Mouse (Mus musculus): ENCODE data around the gene Il6ra. TPM values are rescaled to one million over a fixed set of nuclear protein-coding genes. Genes with fewer than 3 reads are reported as not detected.
"Not testable (repeated sequence)": the region's sequence is repeated elsewhere in the genome, so short reads cannot be mapped to it uniquely, and the experiment has no call there.

Il6ra gene
- polyA plus RNA-seq, 1 experiment from 2014 or later = 1.2 TPM

DNA sequence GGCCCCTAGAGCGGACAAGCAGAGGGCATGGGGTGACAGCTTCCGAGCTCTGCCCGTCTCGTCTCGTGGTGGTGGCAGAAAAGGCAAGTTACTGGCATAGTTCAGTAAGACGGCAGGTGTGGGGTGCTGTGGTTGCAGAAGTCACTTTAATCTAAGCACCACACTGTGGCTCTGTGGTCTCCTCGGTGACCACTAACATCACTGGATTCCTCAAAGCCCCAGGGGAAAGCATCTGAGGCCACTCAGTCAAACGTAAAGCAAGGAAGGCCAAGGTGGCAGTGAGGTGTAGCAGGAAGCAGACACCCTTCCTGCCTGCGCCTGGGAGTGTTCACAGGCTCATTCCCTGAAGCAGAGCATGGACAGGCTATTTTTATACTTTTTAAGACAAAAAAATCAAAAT lies 43.4 kb downstream of the Il6ra start:
- Histone ChIP-seq H3K4me3 (no peak overlapping the region), H3K9me3 (no peaks in the 10 kb centered on the region), H3K36me3 (replicated peaks) (no peaks in the 10 kb centered on the region), H3K27ac (no peak overlapping the region), H3K27me3 (replicated peaks) (no peaks in the 10 kb centered on the region; the same call in 1 of the 2 replicates), H3K9ac (no peak overlapping the region), H3K4me2 (no peak overlapping the region), H3K4me1 (peaks cover 8% of the 10 kb centered on the region)
- ATAC-seq (replicated peaks) = no peak
- WGBS = 63% methylated on average over 9 of the region's 9 CpGs

DNA sequence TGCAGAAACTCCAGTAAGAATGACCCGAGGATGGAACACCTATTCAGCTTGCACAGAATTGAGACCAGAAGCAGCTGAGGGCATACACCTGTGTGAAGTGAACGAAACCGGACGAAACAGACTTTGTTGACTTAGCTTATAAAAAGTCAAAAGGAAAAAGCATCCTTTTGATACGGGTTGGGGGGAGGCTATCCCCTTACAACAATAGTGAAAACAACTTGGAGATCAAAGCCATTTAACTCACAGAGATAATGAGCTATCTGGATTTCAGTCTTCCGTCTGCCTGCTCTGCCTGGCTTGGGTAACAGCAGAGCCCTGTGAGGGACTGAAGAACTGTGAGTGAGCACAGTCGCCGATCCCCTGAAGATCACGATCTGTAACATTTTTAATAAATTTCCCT lies 44.0 kb downstream of the Il6ra start:
- no peaks in the 10 kb centered on the region for H3K36me3 ChIP-seq (replicated peaks)
- H3K9me3 ChIP-seq = no peaks in the 10 kb centered on the region
- H3K4me1 ChIP-seq = peaks cover 8% of the 10 kb centered on the region
- H3K27ac ChIP-seq = no peak overlapping the region
- WGBS = 53% methylated on average over 9 of the region's 9 CpGs
- H3K4me3 ChIP-seq = no peak overlapping the region
- H3K9ac ChIP-seq = no peak overlapping the region
- no peak overlapping the region for H3K4me2 ChIP-seq
- H3K27me3 ChIP-seq (replicated peaks) = no peaks in the 10 kb centered on the region; the same call in 1 of the 2 replicates
- no peak for ATAC-seq (replicated peaks)

DNA sequence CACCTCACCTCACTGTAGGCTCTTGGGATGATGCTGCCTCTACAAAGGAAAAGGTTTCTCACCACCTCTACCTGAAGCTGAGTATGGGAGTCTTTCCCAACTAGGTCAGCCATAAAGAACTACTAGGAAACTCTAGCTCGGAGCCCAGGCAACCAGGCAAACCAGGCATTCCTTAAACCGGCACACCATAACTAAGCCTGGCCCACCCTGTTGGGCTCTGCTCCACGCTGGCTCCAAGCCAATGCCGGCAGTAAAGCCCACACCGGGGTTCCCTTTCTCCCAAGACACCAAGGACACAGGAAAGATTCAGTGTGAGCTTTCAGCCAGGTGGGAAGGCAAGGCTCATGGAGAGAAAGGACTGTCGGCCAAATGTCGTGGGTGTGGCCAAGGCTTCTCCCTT lies 44.6 kb downstream of the Il6ra start:
- no peak overlapping the region for H3K27ac ChIP-seq
- no peak for ATAC-seq (replicated peaks)
- no peak overlapping the region for H3K9ac ChIP-seq
- H3K27me3 ChIP-seq (replicated peaks) = no peaks in the 10 kb centered on the region; the same call in 1 of the 2 replicates
- WGBS = 24% methylated on average over 7 of the region's 7 CpGs
- H3K4me2 ChIP-seq = no peak overlapping the region
- H3K9me3 ChIP-seq = no peaks in the 10 kb centered on the region
- no peaks in the 10 kb centered on the region for H3K36me3 ChIP-seq (replicated peaks)
- peaks cover 8% of the 10 kb centered on the region for H3K4me1 ChIP-seq
- no peak overlapping the region for H3K4me3 ChIP-seq

DNA sequence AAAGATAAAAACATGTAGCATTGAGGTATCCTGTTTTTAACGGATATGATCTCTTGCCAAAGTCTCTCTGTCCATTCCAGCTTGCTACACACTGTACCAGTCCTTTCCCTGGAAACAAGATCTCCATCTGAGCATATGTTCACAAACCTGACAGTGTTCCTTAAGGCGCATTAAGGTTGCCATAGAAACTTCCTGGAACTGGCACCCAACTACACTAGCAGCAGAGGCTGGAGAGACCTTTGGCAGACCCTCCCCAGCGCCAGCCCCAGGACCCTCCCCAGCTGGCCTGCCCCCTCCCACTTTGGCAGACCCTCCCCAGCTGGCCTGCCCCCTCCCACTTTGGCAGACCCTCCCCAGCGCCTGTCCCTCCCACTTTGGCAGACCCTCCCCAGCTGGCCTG lies 45.3 kb downstream of the Il6ra start:
- H3K36me3 ChIP-seq (replicated peaks) = no peaks in the 10 kb centered on the region
- H3K9ac ChIP-seq = no peak overlapping the region
- ATAC-seq (replicated peaks) = 0 out of 2 replicates have a peak, but pooled peaks have one; percentile 48
- no peaks in the 10 kb centered on the region; the same call in 1 of the 2 replicates for H3K27me3 ChIP-seq (replicated peaks)
- peaks cover 8% of the 10 kb centered on the region for H3K4me1 ChIP-seq
- H3K4me3 ChIP-seq = no peak overlapping the region
- no peak overlapping the region for H3K4me2 ChIP-seq
- no peak overlapping the region for H3K27ac ChIP-seq
- no peaks in the 10 kb centered on the region for H3K9me3 ChIP-seq
- 59% methylated on average over 4 of the region's 4 CpGs for WGBS

DNA sequence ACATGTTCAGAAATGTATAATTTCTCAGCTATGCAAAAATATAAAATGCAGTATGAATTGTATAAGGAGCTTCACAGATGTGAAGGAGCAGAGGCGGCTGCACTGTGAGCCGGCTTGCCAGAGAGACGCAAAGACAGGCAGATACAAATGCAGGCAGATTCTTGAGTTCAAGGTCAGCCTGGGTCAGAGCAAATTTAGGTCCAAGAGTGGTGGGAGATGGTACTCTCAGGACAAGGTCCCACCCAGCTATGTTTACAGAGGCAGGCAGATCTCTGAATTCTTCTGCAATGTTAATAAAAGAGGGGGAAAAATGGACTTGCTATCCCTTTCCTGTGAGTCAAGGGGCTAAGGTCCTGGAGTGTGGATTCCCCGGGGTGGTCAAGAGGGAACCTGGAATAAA lies 47.2 kb downstream of the Il6ra start:
- Histone ChIP-seq H3K27ac (no peak overlapping the region), H3K4me3 (no peak overlapping the region), H3K4me2 (no peak overlapping the region), H3K4me1 (peaks cover 11% of the 10 kb centered on the region), H3K36me3 (replicated peaks) (no peaks in the 10 kb centered on the region), H3K27me3 (replicated peaks) (no peaks in the 10 kb centered on the region; the same call in 1 of the 2 replicates), H3K9ac (no peak overlapping the region), H3K9me3 (no peaks in the 10 kb centered on the region)
- 79% methylated on average over 4 of the region's 4 CpGs for WGBS
- ATAC-seq (replicated peaks) = no peak

DNA sequence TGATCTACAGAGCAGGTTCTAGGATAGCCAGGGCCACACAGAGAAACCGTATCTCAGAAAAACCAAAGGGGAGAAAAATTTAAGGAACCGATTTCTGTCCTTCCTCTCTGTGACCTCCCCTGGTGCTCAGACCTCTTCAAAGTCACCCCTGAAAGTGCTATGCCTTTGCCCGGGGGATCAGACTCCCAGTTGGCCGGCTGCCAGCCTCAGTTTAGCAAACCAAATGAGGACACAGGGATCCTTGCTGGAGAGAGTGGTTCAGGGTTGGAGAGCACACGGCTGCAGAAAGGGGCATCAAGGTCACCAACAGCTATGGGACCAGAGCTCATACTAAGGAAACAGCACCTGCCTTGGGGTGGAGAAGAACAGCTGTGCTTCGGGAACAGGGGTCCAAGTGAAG lies 48.0 kb downstream of the Il6ra start:
- no peaks in the 10 kb centered on the region for H3K36me3 ChIP-seq (replicated peaks)
- 54% methylated on average over 6 of the region's 6 CpGs for WGBS

DNA sequence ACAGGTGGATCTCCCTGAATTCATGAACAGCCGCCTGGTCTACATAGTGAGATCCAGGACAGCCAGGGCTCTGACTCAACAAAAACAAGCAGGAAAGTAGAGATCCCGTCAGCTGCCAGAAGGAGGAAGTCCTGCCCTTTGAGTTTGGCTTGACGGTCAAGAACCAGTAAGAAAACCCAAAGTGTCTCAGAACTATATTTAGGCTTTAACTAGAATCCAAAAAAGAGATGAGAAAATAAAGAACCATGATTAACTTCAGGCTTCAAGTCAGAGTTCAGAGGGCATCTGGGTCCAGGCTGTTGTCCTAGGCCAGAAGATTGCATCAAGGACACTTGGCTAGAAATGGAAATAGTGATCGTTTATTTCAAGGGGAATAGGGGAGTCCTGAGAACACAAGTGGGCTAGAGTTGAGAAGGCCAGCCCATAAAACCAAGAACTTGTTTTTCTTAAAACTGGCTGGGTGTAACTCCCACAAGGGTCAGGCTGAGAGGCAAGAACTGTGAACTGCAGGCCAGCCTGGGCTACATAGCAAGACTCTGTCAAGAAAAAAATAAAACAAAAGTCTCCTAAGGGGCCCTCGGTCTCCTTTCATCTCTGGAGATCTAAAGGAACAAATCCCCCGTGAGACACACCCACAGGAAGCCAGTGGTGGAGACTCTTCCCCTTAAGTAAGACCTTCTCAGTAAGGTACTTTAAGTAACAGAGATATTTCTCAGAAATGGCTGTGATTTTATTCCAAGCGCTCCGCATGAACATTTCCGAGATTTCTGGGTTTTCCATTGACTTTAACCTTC lies 49.1 kb downstream of the Il6ra start:
- no peak overlapping the region for H3K4me3 ChIP-seq
- WGBS = 80% methylated on average over 9 of the region's 9 CpGs
- H3K9ac ChIP-seq = no peak overlapping the region
- H3K9me3 ChIP-seq = no peaks in the 10 kb centered on the region
- H3K4me2 ChIP-seq = no peak overlapping the region
- H3K27ac ChIP-seq = no peak overlapping the region
- H3K36me3 ChIP-seq (replicated peaks) = no peaks in the 10 kb centered on the region
- peaks cover 3% of the 10 kb centered on the region; the same call in 1 of the 2 replicates for H3K27me3 ChIP-seq (replicated peaks)
- H3K4me1 ChIP-seq = peaks cover 14% of the 10 kb centered on the region
- no peak for ATAC-seq (replicated peaks)

More for the DNA sequence above, 48.0 kb downstream of the Il6ra start:
- Histone ChIP-seq H3K27ac (no peak overlapping the region), H3K4me1 (peaks cover 14% of the 10 kb centered on the region), H3K4me3 (no peak overlapping the region), H3K9me3 (no peaks in the 10 kb centered on the region), H3K27me3 (replicated peaks) (no peaks in the 10 kb centered on the region; the same call in 1 of the 2 replicates), H3K4me2 (no peak overlapping the region), H3K9ac (no peak overlapping the region)
- ATAC-seq (replicated peaks) = no peak

DNA sequence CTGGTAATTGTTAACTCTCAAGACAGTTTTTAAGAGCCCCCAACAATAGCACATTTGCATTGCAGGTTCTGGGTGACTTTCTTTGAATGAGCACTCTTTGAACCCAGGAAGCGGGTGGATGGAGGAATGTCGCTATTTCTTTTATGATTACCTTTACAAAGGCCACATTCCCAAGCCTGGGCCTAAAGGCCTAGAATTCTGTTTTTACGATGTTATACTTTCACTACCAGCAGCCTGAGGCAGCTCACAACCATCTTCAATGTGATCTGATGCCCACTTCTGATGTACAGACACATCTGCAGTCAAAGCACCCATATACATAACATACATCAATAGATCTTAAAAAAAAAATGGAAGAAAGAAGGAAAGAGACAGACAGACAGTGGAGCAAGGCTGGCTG lies 49.7 kb downstream of the Il6ra start:
- H3K27me3 ChIP-seq (replicated peaks); ATAC-seq (replicated peaks): not testable (repeated sequence)

DNA sequence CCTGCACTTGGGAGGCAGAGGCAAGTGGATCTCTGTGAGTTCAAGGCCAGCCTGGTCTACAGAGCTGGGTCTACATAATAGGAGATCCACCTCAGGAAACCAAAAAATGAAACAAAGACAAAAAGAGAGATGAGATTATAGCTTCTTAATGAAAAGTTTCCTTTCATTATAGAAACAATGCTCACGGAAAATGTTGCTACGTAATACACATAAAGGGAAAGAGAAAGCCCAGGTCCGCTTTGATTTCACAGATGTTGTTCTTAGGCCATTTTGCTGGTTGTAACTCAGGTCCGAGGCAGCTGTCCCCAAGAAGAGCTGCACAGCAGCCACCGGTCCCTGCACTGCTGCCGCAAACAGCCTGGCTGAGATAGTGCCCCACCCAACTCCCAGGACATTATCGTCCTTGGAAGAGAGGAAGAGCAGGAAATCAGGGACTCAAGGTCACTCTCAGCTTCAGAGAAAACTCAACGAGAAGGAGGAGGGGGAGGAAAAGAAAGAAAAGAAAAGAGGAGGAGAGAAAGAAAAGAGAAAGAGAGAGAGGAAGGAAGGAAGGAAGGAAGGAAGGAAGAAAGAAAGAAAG lies 50.7 kb downstream of the Il6ra start:
- ATAC-seq (replicated peaks) = no peak
- Histone ChIP-seq H3K9ac (no peak overlapping the region), H3K9me3 (no peaks in the 10 kb centered on the region), H3K27me3 (replicated peaks) (0 out of 2 replicates have a peak, but pooled peaks cover 3% of the 10 kb centered on the region), H3K4me1 (peaks cover 6% of the 10 kb centered on the region; the same call in 1 of the 2 replicates), H3K36me3 (replicated peaks) (no peaks in the 10 kb centered on the region), H3K27ac (no peak overlapping the region), H3K4me2 (no peak overlapping the region), H3K4me3 (no peak overlapping the region)
- 82% methylated on average over 8 of the region's 8 CpGs for WGBS

More for the DNA sequence above, 49.7 kb downstream of the Il6ra start:
- H3K4me2 ChIP-seq; H3K9me3 ChIP-seq; H3K9ac ChIP-seq; H3K4me3 ChIP-seq; H3K27ac ChIP-seq; H3K36me3 ChIP-seq (replicated peaks): not testable (repeated sequence)
- WGBS = 83% methylated on average over 3 of the region's 3 CpGs
- peaks cover 11% of the 10 kb centered on the region for H3K4me1 ChIP-seq

DNA sequence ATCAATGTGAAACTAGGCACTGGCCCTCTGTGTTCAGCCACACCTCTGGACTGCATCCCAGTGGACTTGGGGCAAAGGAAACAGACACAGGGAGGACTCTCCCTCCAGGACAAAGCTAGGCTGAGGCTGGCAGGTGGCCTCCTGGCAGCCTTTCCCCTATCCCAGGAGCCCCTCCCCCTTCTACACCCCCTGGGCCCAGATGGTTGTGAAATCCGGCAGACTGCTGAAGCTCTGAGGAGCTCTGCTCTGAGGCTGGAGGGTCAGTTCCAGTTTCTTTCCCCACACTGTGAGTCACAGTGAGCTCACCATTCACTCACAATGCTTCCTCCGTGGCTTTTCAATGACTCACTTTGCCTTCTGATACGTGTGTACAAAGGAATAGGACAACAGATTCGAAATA lies 51.9 kb downstream of the Il6ra start:
- no peak overlapping the region; the same call in 1 of the 2 replicates for H3K9ac ChIP-seq

DNA sequence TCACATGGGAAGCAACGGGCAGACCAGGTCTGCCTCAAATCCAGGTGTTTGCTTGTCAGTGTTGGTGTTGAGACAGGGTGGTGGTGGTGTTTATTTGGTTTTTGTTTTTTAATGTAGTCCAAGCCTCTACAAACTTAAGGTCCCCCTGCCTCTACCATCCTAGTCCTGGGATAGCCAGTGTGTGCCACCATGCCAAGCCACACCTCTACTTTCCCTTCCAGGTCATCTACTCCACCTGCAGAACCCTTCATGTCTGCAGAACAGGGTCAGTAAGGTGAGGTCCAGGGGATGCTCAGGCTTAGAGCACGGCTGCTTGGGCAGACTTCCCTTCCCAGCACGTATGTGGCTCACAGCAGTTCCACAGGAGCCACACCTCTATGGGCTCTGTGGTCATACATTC lies 52.7 kb downstream of the Il6ra start:
- 73% methylated on average over 3 of the region's 3 CpGs for WGBS
- ATAC-seq (replicated peaks) = no peak
- Histone ChIP-seq H3K4me2 (no peak overlapping the region), H3K4me1 (peaks cover 6% of the 10 kb centered on the region; the same call in 1 of the 2 replicates), H3K27ac (no peak overlapping the region), H3K36me3 (replicated peaks) (no peaks in the 10 kb centered on the region), H3K9me3 (no peaks in the 10 kb centered on the region), H3K27me3 (replicated peaks) (0 out of 2 replicates have a peak, but pooled peaks cover 3% of the 10 kb centered on the region), H3K4me3 (no peak overlapping the region), H3K9ac (no peak overlapping the region)

More for the DNA sequence above, 51.9 kb downstream of the Il6ra start:
- Histone ChIP-seq H3K36me3 (replicated peaks) (no peaks in the 10 kb centered on the region), H3K4me3 (no peak overlapping the region), H3K27me3 (replicated peaks) (0 out of 2 replicates have a peak, but pooled peaks cover 3% of the 10 kb centered on the region), H3K27ac (no peak overlapping the region), H3K4me1 (peaks cover 6% of the 10 kb centered on the region; the same call in 1 of the 2 replicates), H3K9me3 (no peaks in the 10 kb centered on the region), H3K4me2 (no peak overlapping the region)
- 15% methylated on average over 4 of the region's 4 CpGs for WGBS
- no peak for ATAC-seq (replicated peaks)

DNA sequence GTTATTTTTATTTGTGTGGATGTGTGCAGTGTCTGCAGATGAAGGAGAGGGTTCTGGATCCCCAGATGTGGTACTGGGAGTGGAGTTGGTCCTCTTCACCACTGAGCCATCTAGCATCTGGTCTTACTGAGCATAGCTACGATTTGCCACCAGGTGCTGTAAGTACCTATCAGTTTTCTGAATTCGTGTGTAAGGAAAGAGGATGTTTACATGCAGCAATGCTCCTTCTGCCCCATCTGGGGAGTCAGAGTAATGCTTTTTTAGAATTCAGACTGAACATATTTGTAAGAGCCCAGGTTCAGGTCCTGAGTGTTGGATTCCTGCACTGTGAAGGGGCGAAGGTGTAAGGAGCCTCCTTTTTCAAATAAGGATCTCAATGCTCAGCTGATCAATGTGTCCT lies 53.1 kb downstream of the Il6ra start:
- Histone ChIP-seq H3K4me1 (peaks cover 6% of the 10 kb centered on the region; the same call in 1 of the 2 replicates), H3K9ac (no peak overlapping the region), H3K4me3 (no peak overlapping the region), H3K36me3 (replicated peaks) (no peaks in the 10 kb centered on the region), H3K4me2 (no peak overlapping the region), H3K9me3 (no peaks in the 10 kb centered on the region), H3K27ac (no peak overlapping the region), H3K27me3 (replicated peaks) (0 out of 2 replicates have a peak, but pooled peaks cover 3% of the 10 kb centered on the region)
- WGBS = 60% methylated on average over 3 of the region's 3 CpGs
- ATAC-seq (replicated peaks) = no peak

Data from midbrain, embryonic 15.5 days (tissue).